Mouse (Mus musculus) heart, postnatal 0 days (tissue): ENCODE data around the gene 1700030K09Rik.

Source experiments
- CTCF ChIP-seq: IDR thresholded peaks from 2 replicates; pipeline ENCODE4 v1.5.1; 2016; ENCODE audit warnings: antibody characterized with exemption, control low read depth, low read depth
- EP300 ChIP-seq: IDR thresholded peaks from 2 replicates; pipeline ENCODE4 v1.6.1; 2016; ENCODE audit warnings: antibody characterized with exemption, low read depth

- TF ChIP-seq CTCF = no peak
- TF ChIP-seq EP300 = no peak
Measured at GRCm38 (mm10) chr8:72500521-72500931, 56.8 kb downstream of the 1700030K09Rik start.
